Mouse (Mus musculus) testis, adult 2 months (tissue): ENCODE data around the gene Ctnna3.

ENCODE experiments used
- CTCF ChIP-seq: fragments of 200-500 bp; IDR thresholded peaks from 2 replicates; pipeline ENCODE4 v1.5.1; 2012; ENCODE audit warnings: low read depth, mild to moderate bottlenecking, inconsistent platforms, low read length, moderate library complexity; ENCODE audit not compliant: control insufficient read depth, insufficient read depth, insufficient replicate concordance
- POLR2A ChIP-seq: fragments of 200-500 bp; IDR thresholded peaks from 2 replicates; pipeline ENCODE4 v1.6.1; 2012; ENCODE audit warnings: low read depth, mild to moderate bottlenecking, inconsistent platforms, low read length, moderate library complexity; ENCODE audit not compliant: control insufficient read depth

DNA sequence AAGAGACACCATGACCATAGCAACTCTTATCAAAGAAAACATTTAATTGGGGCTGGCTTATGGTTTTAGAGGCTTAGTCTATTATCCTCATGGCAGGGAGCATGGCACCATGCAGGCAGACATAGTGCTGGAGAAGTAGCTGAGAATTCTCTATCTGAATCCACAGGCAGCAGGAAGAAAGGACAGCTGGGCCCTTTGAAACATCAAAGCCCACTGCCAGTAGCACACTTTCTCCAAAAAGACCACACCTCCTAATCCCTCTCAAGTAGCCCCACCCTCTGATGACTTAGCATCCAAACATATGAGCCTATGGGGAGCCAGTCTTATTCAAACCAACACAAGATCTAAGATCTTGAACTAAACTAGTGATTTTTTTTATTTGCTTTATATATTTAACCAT is 1462.6 kb downstream of the Ctnna3 start:
- no peak for TF ChIP-seq CTCF
- no peak for TF ChIP-seq POLR2A
